Mouse (Mus musculus) lung, postnatal 0 days (tissue): ENCODE results near the gene Gdf1. TPM values are rescaled to one million over a fixed set of nuclear protein-coding genes. Genes with fewer than 3 reads are reported as not detected.
A peak's percentile ranks its signal among the peaks of the same experiment; 100 is the strongest.

Source experiments
- ATAC-seq: fragments of 200-750 bp; cut with Nextera tagmentation; 2 replicates; pipeline ENCODE4 v1.8.0; 2017; ENCODE audit warnings: moderate library complexity
- DNase-seq: peaks from one replicate; pipeline ENCODE4 v3.0.0-alpha.2; 2016; ENCODE audit warnings: low spot score
- H3K27ac ChIP-seq: fragments of 300-500 bp; sonication (generic); 2 replicates; pipeline ENCODE4 v1.5.1; 2014; ENCODE audit warnings: antibody characterized with exemption, mild to moderate bottlenecking, low read length, mixed read lengths
- H3K27me3 ChIP-seq: fragments of 300-500 bp; sonication (generic); replicated peaks from 2 replicates; pipeline ENCODE4 v1.6.1; 2014; ENCODE audit warnings: low read length, mixed read lengths; ENCODE audit not compliant: insufficient read depth
- H3K36me3 ChIP-seq: fragments of 300-500 bp; sonication (generic); 2 replicates; pipeline ENCODE4 v1.6.1; 2014; ENCODE audit warnings: low read length, mixed read lengths; ENCODE audit not compliant: insufficient read depth
- H3K4me1 ChIP-seq: fragments of 300-500 bp; sonication (generic); 2 replicates; pipeline ENCODE4 v1.6.1; 2014; ENCODE audit warnings: antibody characterized with exemption, low read depth, low read length, mixed read lengths; ENCODE audit not compliant: insufficient read depth
- H3K4me2 ChIP-seq: fragments of 300-500 bp; sonication (generic); replicated peaks from 2 replicates; pipeline ENCODE4 v1.6.1; 2014; ENCODE audit warnings: low read depth, mild to moderate bottlenecking, low read length, moderate library complexity, mixed read lengths
- H3K4me3 ChIP-seq: fragments of 300-500 bp; sonication (generic); 2 replicates; pipeline ENCODE4 v1.5.1; 2014; ENCODE audit warnings: low read depth, low read length
- H3K9ac ChIP-seq: fragments of 300-500 bp; sonication (generic); replicated peaks from 2 replicates; pipeline ENCODE4 v1.6.1; 2014; ENCODE audit warnings: low read depth, mild to moderate bottlenecking
- H3K9me3 ChIP-seq: fragments of 300-500 bp; sonication (generic); 2 replicates; pipeline ENCODE4 v1.6.1; 2016; ENCODE audit warnings: low read length, mixed read lengths
- CTCF ChIP-seq: IDR thresholded peaks from 2 replicates; pipeline ENCODE4 v1.5.1; 2016; ENCODE audit warnings: antibody characterized with exemption, mild to moderate bottlenecking
- EP300 ChIP-seq: IDR thresholded peaks from 2 replicates; pipeline ENCODE4 v1.6.1; 2016; ENCODE audit warnings: antibody characterized with exemption, mild to moderate bottlenecking, control low read depth
- WGBS: fragments of 180-500 bp; shearing (Covaris S2); extraction: QIAGEN DNeasy Blood & Tissue Kit; methylation state at CpG from one replicate; pipeline ENCODE4 v1.1.7; 2014; 5-methylcytosine and 5-hydroxymethylcytosine counted together
- polyA plus RNA-seq: library from polyadenylated mRNA; unstranded; fragments of >200 nt; fragmentation: Nextera tagmentation; extraction: Ambion mirVana; gene quantifications from 2 replicates; pipeline ENCODE4 v1.2.1, GENCODE M21; 2015

The Gdf1 gene
- polyA plus RNA-seq, 1 experiment from 2014 or later, result 0.33 TPM

GRCm38 (mm10) chr8:70323716-70324115 lies 5.9 kb upstream of the Gdf1 start:
- no peak for TF ChIP-seq CTCF
- no peak for TF ChIP-seq EP300
- WGBS, result 96% methylated on average over 3 of the region's 3 CpGs
- no peaks in the 10 kb centered on the region for H3K9me3 ChIP-seq
- no peaks in the 10 kb centered on the region for H3K27me3 ChIP-seq
- no peaks in the 10 kb centered on the region for H3K4me1 ChIP-seq
- H3K4me3 ChIP-seq, result no peak overlapping the region
- H3K9ac ChIP-seq, result no peak overlapping the region
- H3K36me3 ChIP-seq, result no peaks in the 10 kb centered on the region
- H3K27ac ChIP-seq, result no peak overlapping the region
- no peak overlapping the region for H3K4me2 ChIP-seq
- no peak for DNase-seq
- ATAC-seq, result no peak

DNA sequence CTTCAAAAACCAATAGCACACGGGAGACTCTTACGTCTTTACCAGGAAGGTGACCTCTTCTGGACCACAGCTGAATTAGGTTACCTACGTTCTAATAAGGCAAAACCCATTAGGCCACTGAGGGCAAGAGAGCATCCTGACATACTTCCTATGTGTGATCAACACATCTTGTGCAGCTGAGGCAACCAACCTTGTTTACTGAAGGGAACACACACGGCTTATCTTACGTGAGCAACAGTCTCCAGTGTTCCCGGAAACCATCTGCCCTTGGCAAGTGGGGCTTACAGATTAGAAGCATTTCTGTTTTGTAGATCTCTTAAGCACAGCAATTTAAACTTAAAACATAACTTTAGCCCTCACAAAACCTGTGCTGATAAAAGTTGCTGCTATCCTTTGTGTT lies 2.1 kb upstream of the Gdf1 start:
- Histone ChIP-seq H3K4me2 (no peak overlapping the region), H3K27ac (no peak overlapping the region), H3K36me3 (no peaks in the 10 kb centered on the region), H3K27me3 (no peaks in the 10 kb centered on the region), H3K4me3 (no peak overlapping the region), H3K4me1 (no peaks in the 10 kb centered on the region), H3K9ac (no peak overlapping the region), H3K9me3 (no peaks in the 10 kb centered on the region)
- ATAC-seq (no peak), DNase-seq (no peak)
- WGBS, result 83% methylated on average over 6 of the region's 6 CpGs
- TF ChIP-seq CTCF (no peak), EP300 (no peak)

GRCm38 (mm10) chr8:70329835-70330740 lies 471 bp downstream of the Gdf1 start:
- H3K9ac ChIP-seq, result no peak overlapping the region
- H3K4me3 ChIP-seq, result no peak overlapping the region
- no peak for DNase-seq
- H3K27ac ChIP-seq, result no peak overlapping the region
- H3K4me1 ChIP-seq, result no peaks in the 10 kb centered on the region
- H3K9me3 ChIP-seq, result no peaks in the 10 kb centered on the region
- ATAC-seq, result peak; percentile 25
- no peaks in the 10 kb centered on the region for H3K27me3 ChIP-seq
- H3K36me3 ChIP-seq, result peaks cover 19% of the 10 kb centered on the region
- H3K4me2 ChIP-seq, result no peak overlapping the region
- 13% methylated on average over 44 of the region's 45 CpGs for WGBS
- TF ChIP-seq CTCF (no peak), EP300 (no peak)

- H3K9me3 ChIP-seq, result no peaks in the 10 kb centered on the region
- peak; percentile 79 for ATAC-seq
- no peaks in the 10 kb centered on the region for H3K27me3 ChIP-seq
- H3K9ac ChIP-seq, result no peak overlapping the region
- WGBS, result 41% methylated on average over 48 of the region's 53 CpGs
- H3K4me2 ChIP-seq, result no peak overlapping the region
- TF ChIP-seq CTCF (peak; percentile 69), EP300 (no peak)
- no peak overlapping the region for H3K4me3 ChIP-seq
- no peaks in the 10 kb centered on the region for H3K4me1 ChIP-seq
- DNase-seq, result peak; percentile 59
- peaks cover 27% of the 10 kb centered on the region for H3K36me3 ChIP-seq
- H3K27ac ChIP-seq, result no peak overlapping the region
Measured at GRCm38 (mm10) chr8:70330741-70331364, 1.2 kb downstream of the Gdf1 start.

GRCm38 (mm10) chr8:70331526-70331925 lies 1.9 kb downstream of the Gdf1 start:
- Histone ChIP-seq H3K36me3 (peaks cover 34% of the 10 kb centered on the region), H3K27me3 (no peaks in the 10 kb centered on the region), H3K9me3 (no peaks in the 10 kb centered on the region), H3K9ac (no peak overlapping the region), H3K4me2 (no peak overlapping the region), H3K4me1 (no peaks in the 10 kb centered on the region), H3K4me3 (no peak overlapping the region), H3K27ac (no peak overlapping the region)
- TF ChIP-seq CTCF (no peak), EP300 (no peak)
- no peak for DNase-seq
- WGBS, result 79% methylated on average over 19 of the region's 19 CpGs
- no peak for ATAC-seq

DNA sequence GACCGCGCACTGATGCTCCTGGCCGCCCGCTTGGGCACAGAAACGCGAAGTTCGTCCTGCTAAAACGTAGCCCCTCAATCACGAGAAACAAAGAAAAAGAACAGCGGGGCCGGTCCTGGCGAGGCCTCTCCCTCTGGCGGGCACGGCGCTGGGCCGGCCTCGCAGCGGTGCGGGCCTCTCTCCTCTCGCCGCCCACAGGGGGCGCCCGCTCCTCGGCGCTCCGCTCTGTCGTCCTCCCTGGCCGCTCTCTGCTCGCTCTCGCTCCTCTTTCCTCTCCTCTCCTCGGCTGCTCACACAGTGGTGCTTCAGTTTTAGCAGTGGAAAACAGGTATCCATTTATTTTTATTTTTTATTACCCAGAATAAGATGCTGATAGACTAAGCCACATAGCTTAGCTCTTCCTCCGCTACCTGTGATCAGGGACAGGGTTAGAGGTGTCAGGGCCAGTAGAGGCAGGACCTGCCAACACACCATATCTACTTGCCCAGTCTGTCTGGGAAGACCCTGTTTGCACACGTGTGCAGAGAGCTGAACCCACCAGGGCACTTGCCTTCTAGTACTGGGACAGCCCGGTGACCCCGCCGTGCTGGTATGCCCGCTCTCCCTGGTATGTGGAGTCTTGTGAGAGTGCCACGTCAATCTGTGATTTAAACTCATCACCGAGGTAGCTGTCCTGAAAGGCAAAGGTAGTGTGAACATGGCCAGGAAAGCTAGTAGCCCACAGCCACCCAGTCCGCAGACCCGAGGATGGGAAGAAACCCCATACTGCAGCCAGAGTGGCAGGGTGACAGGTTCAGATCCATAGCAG lies 2.7 kb downstream of the Gdf1 start:
- ATAC-seq, result peak; percentile 80
- 27% methylated on average over 41 of the region's 41 CpGs for WGBS
- TF ChIP-seq EP300 (no peak), CTCF (peak; percentile 84)

More for the DNA sequence above, 2.7 kb downstream of the Gdf1 start:
- Histone ChIP-seq H3K27ac (no peak overlapping the region), H3K9me3 (no peaks in the 10 kb centered on the region), H3K4me1 (no peaks in the 10 kb centered on the region), H3K27me3 (no peaks in the 10 kb centered on the region), H3K9ac (no peak overlapping the region), H3K4me2 (no peak overlapping the region), H3K4me3 (no peak overlapping the region), H3K36me3 (peaks cover 41% of the 10 kb centered on the region)
- DNase-seq, result peak; percentile 82
